Mouse (Mus musculus) left cerebral cortex, postnatal 4 days (tissue): ENCODE results near the gene Lyl1. TPM values are rescaled to one million over a fixed set of nuclear protein-coding genes. Genes with fewer than 3 reads are reported as not detected.

Experiments used
- DNase-seq: peaks from one replicate; pipeline ENCODE4 v3.0.0-alpha.2; 2022
- intact Hi-C: fragments of 180-260 bp; cut with DNase I; formaldehyde crosslinking; loops from one replicate; pipeline ENCODE4 v1.15.1; 2025
- total RNA-seq, 2 experiments: library from RNA; stranded (reverse); gene quantifications; 2 replicates each; pipeline ENCODE4 v1.2.3; 2021

Gene Lyl1
- total RNA-seq: 1 to 10 TPM; 3.0 to 3.3 TPM

DNA sequence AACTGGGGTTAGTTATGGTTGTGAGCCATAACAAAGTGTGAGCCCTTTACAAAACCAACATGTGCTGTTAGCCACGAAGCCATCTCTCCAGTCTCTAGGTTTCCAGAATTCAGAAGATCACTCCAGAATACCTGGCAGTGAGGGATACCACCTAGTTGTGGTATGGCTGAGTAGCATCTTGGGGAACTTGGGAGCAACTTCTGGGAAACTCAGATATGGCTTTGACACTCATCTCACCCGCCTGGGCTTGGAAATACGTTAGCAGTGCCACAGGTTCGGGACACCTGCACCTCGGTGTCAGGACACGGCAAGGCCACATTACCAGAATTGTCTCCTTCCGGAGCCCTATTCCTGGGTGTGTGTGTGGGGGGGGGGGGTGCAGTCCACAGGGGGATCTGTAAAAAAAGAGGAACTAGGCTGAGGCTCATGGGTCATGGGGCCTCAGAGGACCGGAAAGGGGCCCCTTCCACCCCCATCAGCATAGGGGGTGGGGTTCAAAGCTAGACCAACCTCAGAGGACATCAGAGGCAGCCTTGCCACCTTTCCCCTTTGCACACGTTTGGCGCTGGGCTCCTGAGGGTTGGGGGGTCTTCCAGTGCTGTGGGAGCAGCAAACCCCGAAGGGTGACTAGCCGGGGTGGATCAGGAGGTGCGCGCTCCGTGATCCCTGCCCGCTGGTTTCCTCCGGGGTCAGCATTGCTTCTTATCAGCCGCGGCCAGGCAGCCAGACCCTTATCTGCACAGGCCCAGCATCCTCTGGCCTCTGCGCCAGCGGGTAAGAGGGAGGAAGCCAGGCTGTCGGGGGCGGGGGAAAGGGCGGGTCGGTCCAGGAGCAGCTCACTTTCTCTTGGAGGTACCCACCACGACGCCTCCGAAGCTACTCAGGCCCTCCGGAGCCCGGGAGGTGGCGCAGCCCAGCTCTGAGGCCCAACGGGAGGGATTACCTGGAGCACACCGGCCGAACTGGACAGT lies at the start of gene Lyl1:
Lyl1 (plus strand) TSS at position 517 of the 971 bp plus-strand sequence.
- intact Hi-C loops: no loop called here
- no peak for DNase-seq

DNA sequence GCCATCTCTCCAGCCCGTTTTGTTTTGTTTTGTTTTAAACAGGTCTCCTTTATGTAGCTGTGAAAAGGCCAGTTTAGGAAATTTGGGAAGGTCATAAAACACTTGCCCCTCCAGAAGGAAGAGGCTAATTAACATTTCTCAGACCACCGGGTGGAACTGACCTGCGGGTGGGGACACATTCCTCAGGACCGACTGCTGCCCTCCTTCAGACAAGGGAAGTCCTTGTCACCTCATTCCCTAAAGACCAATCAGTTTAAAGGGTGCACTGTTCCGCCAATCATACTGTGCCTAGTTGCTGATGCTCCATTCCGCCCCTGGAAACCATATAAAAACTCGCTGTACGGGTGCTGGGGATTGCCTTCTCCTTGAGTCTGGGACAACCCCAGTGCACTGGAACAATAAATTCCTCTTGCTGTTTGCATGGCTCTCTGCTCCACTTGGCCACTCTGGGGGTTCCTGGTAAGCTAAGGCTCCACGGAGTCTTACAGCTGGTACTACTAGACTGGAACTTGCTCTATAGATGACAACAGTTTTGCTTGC lies 48.1 kb upstream of the Lyl1 start:
- DNase-seq: no peak
- intact Hi-C loops: no loop called here

- DNase-seq: no peak
- intact Hi-C loops: no loop called here
These were observed 46.7 kb upstream of the Lyl1 start for GRCm38 (mm10) chr8:84654597-84654996.

DNA sequence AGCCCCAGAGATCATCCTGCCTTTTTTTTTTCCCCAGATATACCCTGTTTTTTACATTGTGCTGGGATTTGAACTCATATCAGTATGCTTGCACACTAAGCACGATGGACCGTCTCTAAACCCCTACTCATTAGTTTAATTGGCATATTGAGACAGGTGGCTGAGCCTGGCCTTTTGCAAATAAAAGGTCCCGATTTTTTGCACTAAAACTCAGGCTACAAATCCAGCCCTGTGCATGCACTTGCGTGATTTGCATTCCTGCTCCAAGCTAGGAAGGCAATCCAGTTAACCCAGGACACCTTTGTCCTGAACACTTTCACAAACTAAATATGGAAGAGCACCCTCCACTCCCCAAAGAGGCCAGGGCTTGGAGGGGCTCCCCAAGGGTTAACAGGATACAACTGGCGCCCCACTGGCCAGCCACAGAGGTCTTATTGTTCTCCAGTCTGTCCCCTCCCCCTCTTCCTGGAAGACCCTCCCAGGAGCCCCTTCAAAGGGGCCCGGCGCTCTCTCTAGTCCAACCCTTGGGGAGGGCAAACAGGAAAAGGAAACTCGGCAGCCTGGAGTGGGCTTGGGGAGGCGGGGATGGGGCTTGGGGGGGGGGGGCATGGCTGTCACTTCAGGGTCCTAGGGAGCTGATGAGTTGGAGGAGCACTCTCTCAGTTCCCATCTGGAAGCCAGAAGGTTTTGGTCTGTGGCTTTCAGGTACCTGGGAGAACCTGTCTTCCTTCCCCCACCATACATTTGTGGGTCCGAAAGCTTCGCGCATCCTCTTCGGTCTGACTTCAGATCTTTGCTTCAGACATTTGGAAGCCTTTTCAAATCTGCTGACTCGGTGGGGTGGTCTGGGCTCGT lies 45.7 kb upstream of the Lyl1 start:
- intact Hi-C loops: no loop called here
- DNase-seq: peak; percentile 54

- DNase-seq: peak; percentile 48
- intact Hi-C loops: no loop called here
These were observed 45.1 kb upstream of the Lyl1 start for GRCm38 (mm10) chr8:84656191-84656525.

DNA sequence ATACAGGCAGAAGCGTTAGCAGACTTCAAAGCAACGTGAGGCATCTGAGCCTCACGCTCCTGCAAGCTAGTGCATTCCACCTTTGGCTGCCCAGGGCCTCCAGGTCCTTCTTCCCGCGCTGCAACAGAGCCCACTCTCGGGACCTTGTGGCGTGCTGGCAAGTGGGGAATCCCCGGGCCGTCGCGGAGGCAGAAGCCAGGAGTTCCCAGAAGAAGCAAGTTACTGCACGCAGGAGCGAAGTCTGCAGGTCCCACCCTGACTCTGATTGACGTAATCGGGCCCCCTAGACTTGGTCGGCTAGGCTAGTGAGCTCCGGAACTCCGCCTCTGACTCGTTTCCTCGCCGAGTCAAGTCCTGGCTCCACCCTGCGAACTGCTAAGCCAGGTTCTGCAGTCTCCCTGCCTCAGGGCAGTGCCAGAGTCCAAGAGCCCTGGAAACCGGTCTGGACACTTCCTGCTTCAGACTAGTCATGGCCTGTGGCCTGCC lies 44.6 kb upstream of the Lyl1 start:
- DNase-seq: peak; percentile 21
- intact Hi-C loops: no loop called here

GRCm38 (mm10) chr8:84657203-84657602 lies 44.1 kb upstream of the Lyl1 start:
- intact Hi-C loops: no loop called here
- DNase-seq: no peak

DNA sequence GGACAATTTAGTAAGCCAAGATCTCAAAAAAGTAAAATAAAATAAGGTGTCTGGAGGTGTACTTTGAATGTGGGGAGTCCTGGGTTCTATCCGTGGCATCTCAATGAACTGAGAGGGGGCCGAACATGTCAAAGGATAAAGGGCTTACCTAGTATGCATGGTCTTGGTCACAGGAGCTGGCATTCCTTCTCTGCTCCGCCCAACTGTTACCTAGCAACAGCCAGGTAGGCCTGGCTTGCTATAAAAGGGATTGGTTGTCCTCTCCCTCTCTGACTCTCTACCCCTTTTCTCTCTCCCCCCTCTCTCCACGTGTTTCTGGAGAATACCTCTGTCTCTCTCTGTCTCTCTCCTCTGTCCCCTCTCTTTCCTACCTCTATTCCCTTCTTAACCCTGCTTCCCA lies 43.6 kb upstream of the Lyl1 start:
- intact Hi-C loops: no loop called here
- DNase-seq: no peak

GRCm38 (mm10) chr8:84658951-84659350 lies 42.3 kb upstream of the Lyl1 start:
- intact Hi-C loops: no loop called here
- no peak for DNase-seq

DNA sequence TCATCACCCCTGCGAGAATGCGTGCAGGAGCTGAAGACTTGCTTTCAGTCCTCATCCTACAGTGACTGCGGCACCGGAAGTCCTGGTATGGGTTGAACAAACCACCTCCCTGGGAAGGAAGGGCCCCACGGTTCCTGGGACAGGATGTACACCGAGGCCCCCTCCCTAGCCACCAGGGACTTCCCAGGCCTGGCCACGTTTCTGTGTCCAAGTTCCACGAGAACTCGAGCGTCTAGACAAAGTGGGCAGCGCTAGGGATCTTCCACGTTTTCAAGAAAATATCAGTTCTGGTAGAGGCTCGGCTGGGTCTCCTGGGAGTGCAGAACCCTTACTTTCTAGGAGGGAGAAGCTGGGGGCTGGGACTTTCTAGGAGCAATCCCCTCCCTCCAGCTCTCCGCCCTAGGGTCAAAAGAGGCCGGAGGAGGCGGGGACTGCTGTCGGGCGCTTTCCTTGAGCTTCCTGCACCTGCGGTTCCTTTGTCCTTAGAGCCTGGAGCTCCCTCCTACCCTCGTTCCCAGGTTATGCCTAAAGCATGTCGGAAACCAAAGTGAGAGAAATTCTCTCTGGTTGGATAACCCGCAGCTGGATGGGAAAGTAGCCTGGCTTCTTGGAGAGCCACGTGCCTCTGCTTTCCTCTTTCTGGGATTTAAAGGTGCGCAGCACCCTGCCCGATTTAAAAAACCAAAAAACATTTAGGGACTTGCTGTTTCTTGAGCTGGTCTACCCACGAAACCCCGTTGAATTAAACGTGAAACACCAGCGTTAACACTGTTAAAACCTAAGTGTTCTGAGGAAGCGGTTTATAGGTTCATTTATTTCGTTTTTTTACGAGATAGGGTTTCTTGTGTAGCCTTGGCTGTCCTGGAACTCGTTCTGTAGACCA lies 41.1 kb upstream of the Lyl1 start:
- DNase-seq: peak; percentile 17
- intact Hi-C loops: no loop called here

DNA sequence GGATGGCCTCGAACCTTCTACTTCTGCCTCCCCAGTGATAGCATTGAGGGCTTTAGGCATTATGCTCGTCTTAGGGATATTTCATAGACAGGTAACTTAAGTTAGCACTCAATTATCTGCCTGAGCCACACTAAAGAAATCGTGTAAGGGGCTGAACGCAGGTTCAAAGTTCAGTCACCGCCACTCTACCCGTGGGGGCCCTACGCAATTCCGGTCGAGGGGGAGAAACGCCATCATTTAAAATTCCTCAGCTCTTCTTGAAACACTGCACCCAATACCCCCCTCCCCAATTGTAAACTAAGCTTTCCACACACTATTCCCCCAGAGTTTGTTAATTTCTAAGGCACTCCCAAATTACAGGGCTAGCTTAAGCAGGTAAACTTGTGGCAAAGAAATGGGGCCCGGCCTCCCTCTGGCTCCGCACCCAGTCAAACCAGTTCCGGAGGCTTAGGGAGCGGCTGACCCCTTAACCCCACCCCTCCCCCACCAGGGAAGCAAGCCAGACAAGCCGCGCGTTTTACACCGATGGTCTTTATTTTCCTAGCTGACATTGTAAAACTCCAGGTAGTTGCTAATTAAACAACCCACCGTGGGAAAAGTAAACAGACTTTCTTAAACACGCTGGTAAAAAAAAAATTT lies 40.3 kb upstream of the Lyl1 start:
- intact Hi-C loops: no loop called here
- no peak for DNase-seq

DNA sequence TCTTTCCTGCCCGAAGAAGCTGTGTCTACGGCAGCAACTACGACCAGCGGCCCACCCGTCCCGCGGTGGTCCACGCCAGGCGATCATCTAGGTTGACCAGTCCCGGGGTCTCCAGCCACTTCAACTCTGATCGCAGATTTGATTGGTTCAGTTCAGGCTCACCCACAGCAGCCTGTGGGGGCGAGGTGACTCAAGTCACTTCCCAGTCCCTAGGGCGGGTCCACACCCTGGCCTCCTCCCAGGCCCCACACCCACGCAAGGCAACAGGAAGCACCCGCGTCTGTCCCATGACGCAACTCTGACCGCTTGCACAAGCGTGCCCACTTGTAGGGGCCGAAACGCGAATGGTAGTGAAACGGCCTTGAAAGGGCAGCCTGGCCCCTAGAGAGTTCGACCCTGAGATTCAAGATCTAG lies 39.8 kb upstream of the Lyl1 start:
- intact Hi-C loops: no loop called here
- peak; percentile 58 for DNase-seq

- intact Hi-C loops: no loop called here
- DNase-seq: peak; percentile 56
These were observed 39.2 kb upstream of the Lyl1 start for GRCm38 (mm10) chr8:84661961-84662571.

GRCm38 (mm10) chr8:84662581-84663065 lies 38.6 kb upstream of the Lyl1 start, which contains the start of gene Ier2:
Gene Ier2 (minus strand): TSS chr8:84662852.
- peak; percentile 92 for DNase-seq
- intact Hi-C loops: no loop called here

- DNase-seq: peak; percentile 98
- intact Hi-C loops: no loop called here
These were observed 37.6 kb upstream of the Lyl1 start for GRCm38 (mm10) chr8:84663483-84664327.

DNA sequence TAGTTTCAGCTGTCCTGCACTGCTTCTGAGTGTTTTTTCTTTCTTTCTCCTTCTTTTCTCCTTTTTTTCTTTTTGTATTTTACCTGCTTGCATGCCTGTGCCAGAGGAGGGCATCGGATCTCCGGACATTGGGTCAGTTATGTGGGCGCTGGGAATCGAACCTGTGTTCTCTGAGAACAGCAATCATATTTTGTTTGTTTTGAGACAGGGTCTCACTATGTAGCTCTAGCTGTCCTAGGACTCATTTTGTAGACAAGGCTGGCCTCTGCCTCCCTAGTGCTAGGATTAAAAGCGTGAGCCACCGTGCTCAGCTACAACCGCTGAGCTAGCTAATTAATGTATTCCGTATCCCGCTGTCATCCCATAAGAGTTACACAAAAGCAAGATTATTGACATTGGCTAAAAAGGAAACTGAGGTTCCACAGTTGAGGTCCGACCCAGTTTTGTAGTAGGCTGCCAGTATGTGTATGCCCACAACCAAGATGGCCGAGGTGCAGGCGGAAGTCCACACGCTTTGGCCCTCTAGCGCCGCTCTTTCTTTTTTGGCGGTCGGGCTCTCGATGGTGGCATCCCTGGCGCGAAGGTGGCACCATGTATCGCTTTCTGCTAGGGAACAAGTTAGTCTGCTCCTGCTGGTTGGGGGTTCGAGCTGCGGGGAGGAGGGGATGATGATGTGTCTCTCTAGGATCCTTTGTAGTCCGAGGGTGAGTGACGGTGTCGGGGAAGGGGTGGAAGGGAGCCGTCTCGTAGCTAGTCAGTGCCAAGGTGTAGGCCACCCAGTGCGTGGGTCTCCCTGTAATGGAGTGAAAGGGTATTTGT lies 36.5 kb upstream of the Lyl1 start:
- intact Hi-C loops: no loop called here
- peak; percentile 86 for DNase-seq

GRCm38 (mm10) chr8:84665385-84665893 lies 35.8 kb upstream of the Lyl1 start:
- no peak for DNase-seq
- intact Hi-C loops: no loop called here
